Mouse (Mus musculus): Measurements from ENCODE around the gene Txlna. TPM values are rescaled to one million over a fixed set of nuclear protein-coding genes. Genes with fewer than 3 reads are reported as not detected.
A peak's percentile ranks its signal among the peaks of the same experiment; 100 is the strongest.

Txlna gene
- polyA plus RNA-seq, 1 experiment from 2014 or later: 100 TPM

GRCm38 (mm10) chr4:129648656-129649055 is 7.8 kb upstream of the Txlna start:
- Histone ChIP-seq H3K4me1 (no peaks in the 10 kb centered on the region), H3K36me3 (peaks cover 81% of the 10 kb centered on the region), H3K4me3 (no peak overlapping the region), H3K9me3 (no peaks in the 10 kb centered on the region), H3K27ac (no peak overlapping the region), H3K4me2 (replicated peaks) (no peak overlapping the region), H3K9ac (no peak overlapping the region), H3K27me3 (no peaks in the 10 kb centered on the region)
- ATAC-seq (ENCODE audit: insufficient number of reproducible peaks, insufficient read depth, low FRiP score, low TSS enrichment): no peak
- 64% methylated on average over 1 of the region's 1 CpGs for WGBS

- ATAC-seq (ENCODE audit: insufficient number of reproducible peaks, insufficient read depth, low FRiP score, low TSS enrichment): no peak
- peaks cover 58% of the 10 kb centered on the region for H3K36me3 ChIP-seq
These were observed 4.3 kb upstream of the Txlna start for GRCm38 (mm10) chr4:129645204-129645603.

GRCm38 (mm10) chr4:129641756-129642155 is 891 bp upstream of the Txlna start:
- WGBS: 57% methylated on average over 5 of the region's 5 CpGs
- no peaks in the 10 kb centered on the region for H3K27me3 ChIP-seq
- no peak overlapping the region for H3K9ac ChIP-seq
- peak overlapping the region; percentile 32; the same call in 1 of the 2 replicates for H3K27ac ChIP-seq
- peaks cover 18% of the 10 kb centered on the region for H3K4me1 ChIP-seq
- ATAC-seq (ENCODE audit: insufficient number of reproducible peaks, insufficient read depth, low FRiP score, low TSS enrichment): no peak
- H3K9me3 ChIP-seq: no peaks in the 10 kb centered on the region
- H3K4me2 ChIP-seq (replicated peaks): peak overlapping the region; percentile 93
- H3K4me3 ChIP-seq: no peak overlapping the region
- peaks cover 48% of the 10 kb centered on the region for H3K36me3 ChIP-seq

More at GRCm38 (mm10) chr4:129645204-129645603, 4.3 kb upstream of the Txlna start:
- Histone ChIP-seq H3K4me1 (peaks cover 3% of the 10 kb centered on the region; the same call in 1 of the 2 replicates), H3K4me3 (no peak overlapping the region), H3K27ac (no peak overlapping the region), H3K27me3 (no peaks in the 10 kb centered on the region), H3K4me2 (replicated peaks) (no peak overlapping the region), H3K9ac (no peak overlapping the region), H3K9me3 (no peaks in the 10 kb centered on the region)
- 90% methylated on average over 6 of the region's 6 CpGs for WGBS

GRCm38 (mm10) chr4:129640101-129640637 is 696 bp downstream of the Txlna start:
- WGBS: 3% methylated on average over 17 of the region's 17 CpGs

GRCm38 (mm10) chr4:129639221-129639620 is 1.6 kb downstream of the Txlna start:
- Histone ChIP-seq H3K27ac (peak overlapping the region; percentile 91; the same call in 1 of the 2 replicates), H3K9ac (peak overlapping the region; percentile 3; the same call in 1 of the 2 replicates), H3K4me1 (peaks cover 18% of the 10 kb centered on the region), H3K4me2 (replicated peaks) (peak overlapping the region; percentile 93), H3K36me3 (peaks cover 55% of the 10 kb centered on the region), H3K9me3 (no peaks in the 10 kb centered on the region), H3K4me3 (peak overlapping the region; percentile 80), H3K27me3 (no peaks in the 10 kb centered on the region)
- WGBS: 87% methylated on average over 15 of the region's 15 CpGs
- ATAC-seq (ENCODE audit: insufficient number of reproducible peaks, insufficient read depth, low FRiP score, low TSS enrichment): no peak

More at GRCm38 (mm10) chr4:129640101-129640637, 696 bp downstream of the Txlna start:
- peak overlapping the region; percentile 80 for H3K4me3 ChIP-seq
- no peak for ATAC-seq (ENCODE audit: insufficient number of reproducible peaks, insufficient read depth, low FRiP score, low TSS enrichment)
- peaks cover 50% of the 10 kb centered on the region for H3K36me3 ChIP-seq
- H3K4me1 ChIP-seq: peaks cover 18% of the 10 kb centered on the region
- peak overlapping the region; percentile 91 for H3K27ac ChIP-seq
- no peaks in the 10 kb centered on the region for H3K9me3 ChIP-seq
- H3K9ac ChIP-seq: peak overlapping the region; percentile 85
- H3K27me3 ChIP-seq: no peaks in the 10 kb centered on the region
- peak overlapping the region; percentile 93 for H3K4me2 ChIP-seq (replicated peaks)

- H3K4me3 ChIP-seq: no peak overlapping the region
- peaks cover 95% of the 10 kb centered on the region for H3K36me3 ChIP-seq
- no peak for ATAC-seq (ENCODE audit: insufficient number of reproducible peaks, insufficient read depth, low FRiP score, low TSS enrichment)
- no peak overlapping the region for H3K27ac ChIP-seq
- no peak overlapping the region for H3K4me2 ChIP-seq (replicated peaks)
- H3K4me1 ChIP-seq: peaks cover 2% of the 10 kb centered on the region
- H3K9me3 ChIP-seq: no peaks in the 10 kb centered on the region
- H3K9ac ChIP-seq: no peak overlapping the region
- 96% methylated on average over 6 of the region's 6 CpGs for WGBS
- no peaks in the 10 kb centered on the region for H3K27me3 ChIP-seq
These were observed 7.0 kb downstream of the Txlna start for GRCm38 (mm10) chr4:129633852-129634251.

GRCm38 (mm10) chr4:129631867-129632266 is 9.0 kb downstream of the Txlna start:
- Histone ChIP-seq H3K4me3 (no peak overlapping the region), H3K27me3 (no peaks in the 10 kb centered on the region), H3K9ac (no peak overlapping the region), H3K36me3 (peaks cover 98% of the 10 kb centered on the region), H3K4me1 (no peaks in the 10 kb centered on the region), H3K27ac (no peak overlapping the region), H3K9me3 (no peaks in the 10 kb centered on the region), H3K4me2 (replicated peaks) (no peak overlapping the region)
- no peak for ATAC-seq (ENCODE audit: insufficient number of reproducible peaks, insufficient read depth, low FRiP score, low TSS enrichment)
- WGBS: 88% methylated on average over 12 of the region's 12 CpGs

GRCm38 (mm10) chr4:129630944-129631343 is 9.9 kb downstream of the Txlna start:
- Histone ChIP-seq H3K27ac (no peak overlapping the region), H3K27me3 (no peaks in the 10 kb centered on the region), H3K9ac (no peak overlapping the region), H3K4me1 (no peaks in the 10 kb centered on the region; the same call in 1 of the 2 replicates), H3K4me2 (replicated peaks) (no peak overlapping the region), H3K9me3 (no peaks in the 10 kb centered on the region), H3K36me3 (peaks cover 98% of the 10 kb centered on the region), H3K4me3 (no peak overlapping the region)
- WGBS: 92% methylated on average over 4 of the region's 4 CpGs
- no peak for ATAC-seq (ENCODE audit: insufficient number of reproducible peaks, insufficient read depth, low FRiP score, low TSS enrichment)

- peaks cover 53% of the 10 kb centered on the region for H3K36me3 ChIP-seq
- WGBS: 73% methylated on average over 6 of the region's 6 CpGs
- H3K27ac ChIP-seq: no peak overlapping the region
- H3K9ac ChIP-seq: no peak overlapping the region
- 0 out of 2 replicates have a peak overlapping the region, but pooled peaks have one; percentile 4 for H3K4me3 ChIP-seq
- no peaks in the 10 kb centered on the region for H3K27me3 ChIP-seq
- H3K4me2 ChIP-seq (replicated peaks): no peak overlapping the region
- no peaks in the 10 kb centered on the region for H3K9me3 ChIP-seq
- ATAC-seq (ENCODE audit: insufficient number of reproducible peaks, insufficient read depth, low FRiP score, low TSS enrichment): no peak
- H3K4me1 ChIP-seq: peaks cover 26% of the 10 kb centered on the region
These were observed 14.8 kb downstream of the Txlna start for GRCm38 (mm10) chr4:129626035-129626434.

- Histone ChIP-seq H3K27ac (no peak overlapping the region), H3K27me3 (no peaks in the 10 kb centered on the region), H3K4me3 (no peak overlapping the region), H3K9ac (no peak overlapping the region), H3K4me1 (peaks cover 26% of the 10 kb centered on the region), H3K4me2 (replicated peaks) (peak overlapping the region; percentile 82), H3K9me3 (no peaks in the 10 kb centered on the region), H3K36me3 (peaks cover 48% of the 10 kb centered on the region)
- 43% methylated on average over 4 of the region's 4 CpGs for WGBS
- ATAC-seq (ENCODE audit: insufficient number of reproducible peaks, insufficient read depth, low FRiP score, low TSS enrichment): no peak
These were observed 15.4 kb downstream of the Txlna start for GRCm38 (mm10) chr4:129625496-129625895.

GRCm38 (mm10) chr4:129625029-129625370 is 15.9 kb downstream of the Txlna start:
- Histone ChIP-seq H3K4me2 (replicated peaks) (peak overlapping the region; percentile 82), H3K36me3 (peaks cover 44% of the 10 kb centered on the region), H3K4me1 (peaks cover 26% of the 10 kb centered on the region), H3K4me3 (peak overlapping the region; percentile 64), H3K9ac (peak overlapping the region; percentile 27; the same call in 1 of the 2 replicates), H3K27me3 (no peaks in the 10 kb centered on the region), H3K27ac (peak overlapping the region; percentile 89), H3K9me3 (no peaks in the 10 kb centered on the region)
- 3% methylated on average over 6 of the region's 6 CpGs for WGBS
- 0 out of 2 replicates have a peak, but pooled peaks have one; percentile 8 for ATAC-seq (ENCODE audit: insufficient number of reproducible peaks, insufficient read depth, low FRiP score, low TSS enrichment)

GRCm38 (mm10) chr4:129624281-129625028 is 16.4 kb downstream of the Txlna start:
- Histone ChIP-seq H3K27me3 (no peaks in the 10 kb centered on the region), H3K27ac (peak overlapping the region; percentile 89), H3K36me3 (peaks cover 40% of the 10 kb centered on the region), H3K4me1 (peaks cover 26% of the 10 kb centered on the region), H3K9me3 (no peaks in the 10 kb centered on the region), H3K4me3 (peak overlapping the region; percentile 64), H3K9ac (peak overlapping the region; percentile 76), H3K4me2 (replicated peaks) (peak overlapping the region; percentile 82)
- under 1% methylated on average over 18 of the region's 18 CpGs for WGBS
- peak; percentile 84 for ATAC-seq (ENCODE audit: insufficient number of reproducible peaks, insufficient read depth, low FRiP score, low TSS enrichment)

All from embryonic facial prominence, embryonic 12.5 days (tissue).